Comparison of ENCODE assay signal across 11 mouse cellular contexts in the genomic region with DNA sequence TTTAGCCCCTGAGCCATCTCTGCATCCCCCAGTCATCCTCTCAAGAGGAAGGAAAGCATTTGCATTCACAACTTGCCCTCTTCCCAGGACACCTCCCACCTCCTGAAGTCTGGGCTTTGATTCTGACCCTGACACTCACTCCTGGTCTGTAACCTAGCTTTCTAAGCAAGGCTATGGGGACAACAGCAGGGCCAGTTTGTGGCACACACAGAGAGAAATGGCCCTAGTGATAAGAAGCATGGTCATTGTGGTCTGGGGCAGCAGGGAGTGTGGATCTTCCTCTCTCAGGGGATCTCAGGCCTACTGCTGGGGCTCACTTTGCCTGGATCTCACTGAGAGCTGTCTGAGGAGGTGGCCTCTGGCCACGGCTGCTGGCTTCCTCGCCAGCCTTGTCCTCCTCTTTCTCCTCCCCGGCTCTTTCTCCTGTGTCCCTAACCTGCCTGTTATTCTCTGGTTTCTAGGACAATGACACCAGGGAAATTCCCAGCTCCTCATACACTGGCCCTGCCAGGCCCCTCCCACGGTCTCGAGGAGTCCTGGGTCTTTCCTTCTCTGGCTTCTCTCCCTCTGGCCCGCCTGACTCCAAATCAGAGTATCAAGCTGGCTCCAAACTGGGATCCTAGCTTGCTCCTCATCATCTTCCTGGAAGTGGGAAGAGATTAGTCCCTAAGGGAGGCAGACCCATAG. TPM values are rescaled to one million over a fixed set of nuclear protein-coding genes. Genes with fewer than 3 reads are reported as not detected.
DNase-seq lines count a peak whose midpoint lies in the region; ATAC-seq lines count a peak whose summit lies in the region.
"Had no signal": no experiment of that assay in that cellular context is flagged by ENCODE, and none has a peak within 500 bp of the region (broad histone marks: within the 10 kb centered on the region; RNA-seq: fewer than 3 reads in every experiment).

No protein-coding gene starts in this region.

- no peak overlapping the region for H3K4me2 ChIP-seq in embryonic facial prominence, embryonic 13.5 days
- 0 out of 2 replicates have a peak overlapping the region, but pooled peaks have one; percentile 25 for H3K4me2 ChIP-seq in embryonic facial prominence, embryonic 15.5 days (replicated peaks)
- H3K4me2 ChIP-seq in stomach, embryonic 15.5 days: peak overlapping the region; percentile 41

- H3K9ac ChIP-seq in embryonic facial prominence, embryonic 13.5 days: 0 out of 2 replicates have a peak overlapping the region, but pooled peaks have one; percentile 6
- no peak overlapping the region for H3K9ac ChIP-seq in embryonic facial prominence, embryonic 15.5 days
- no peak overlapping the region for H3K9ac ChIP-seq in stomach, embryonic 15.5 days

- no peaks in the 10 kb centered on the region for H3K27me3 ChIP-seq in embryonic facial prominence, embryonic 13.5 days
- no peaks in the 10 kb centered on the region for H3K27me3 ChIP-seq in embryonic facial prominence, embryonic 10.5 days (replicated peaks; ENCODE audit: low read depth, poor library complexity, severe bottlenecking)
- no peaks in the 10 kb centered on the region for H3K27me3 ChIP-seq in embryonic facial prominence, embryonic 15.5 days
- H3K27me3 ChIP-seq in stomach, embryonic 15.5 days (replicated peaks): no peaks in the 10 kb centered on the region

- 65% methylated on average over 6 of the region's 6 CpGs for WGBS in embryonic facial prominence, embryonic 13.5 days
- WGBS in embryonic facial prominence, embryonic 10.5 days: 69% methylated on average over 6 of the region's 6 CpGs
- WGBS in embryonic facial prominence, embryonic 15.5 days: 69% methylated on average over 6 of the region's 6 CpGs
- 72% methylated on average over 6 of the region's 6 CpGs for WGBS in stomach, embryonic 15.5 days

- no peaks in the 10 kb centered on the region for H3K36me3 ChIP-seq in embryonic facial prominence, embryonic 13.5 days
- no peaks in the 10 kb centered on the region for H3K36me3 ChIP-seq in embryonic facial prominence, embryonic 10.5 days (replicated peaks)
- H3K36me3 ChIP-seq in embryonic facial prominence, embryonic 15.5 days: no peaks in the 10 kb centered on the region
- H3K36me3 ChIP-seq in stomach, embryonic 15.5 days: no peaks in the 10 kb centered on the region

- H3K4me1 ChIP-seq in embryonic facial prominence, embryonic 13.5 days: peaks cover 9% of the 10 kb centered on the region
- peaks cover 17% of the 10 kb centered on the region for H3K4me1 ChIP-seq in embryonic facial prominence, embryonic 10.5 days
- peaks cover 17% of the 10 kb centered on the region for H3K4me1 ChIP-seq in embryonic facial prominence, embryonic 15.5 days
- peaks cover 19% of the 10 kb centered on the region for H3K4me1 ChIP-seq in stomach, embryonic 15.5 days

- no peak for ATAC-seq in embryonic facial prominence, embryonic 13.5 days (ENCODE audit: insufficient number of reproducible peaks, insufficient read depth, low FRiP score, low TSS enrichment, low read depth)
- ATAC-seq in embryonic facial prominence, embryonic 15.5 days (ENCODE audit: insufficient number of reproducible peaks, low FRiP score, low TSS enrichment, low read depth): no peak
- ATAC-seq in stomach, embryonic 15.5 days (ENCODE audit: insufficient read depth, low FRiP score, low read depth): no peak
- no peak for ATAC-seq in inflammation-experienced regulatory T-cells, adult 6 months
- ATAC-seq: forebrain, embryonic 16.5 days had no signal

- H3K9me3 ChIP-seq in embryonic facial prominence, embryonic 13.5 days: no peaks in the 10 kb centered on the region
- H3K9me3 ChIP-seq in embryonic facial prominence, embryonic 10.5 days: no peaks in the 10 kb centered on the region
- H3K9me3 ChIP-seq in embryonic facial prominence, embryonic 15.5 days (replicated peaks): no peaks in the 10 kb centered on the region
- H3K9me3 ChIP-seq in stomach, embryonic 15.5 days: no peaks in the 10 kb centered on the region

- H3K4me3 ChIP-seq in embryonic facial prominence, embryonic 13.5 days: no peak overlapping the region
- H3K4me3 ChIP-seq in embryonic facial prominence, embryonic 10.5 days: no peak overlapping the region
- no peak overlapping the region for H3K4me3 ChIP-seq in embryonic facial prominence, embryonic 15.5 days (replicated peaks)
- no peak overlapping the region for H3K4me3 ChIP-seq in stomach, embryonic 15.5 days (replicated peaks)

- H3K27ac ChIP-seq in embryonic facial prominence, embryonic 13.5 days: no peak overlapping the region
- H3K27ac ChIP-seq in embryonic facial prominence, embryonic 10.5 days (replicated peaks): no peak overlapping the region
- no peak overlapping the region for H3K27ac ChIP-seq in embryonic facial prominence, embryonic 15.5 days (replicated peaks)
- H3K27ac ChIP-seq in stomach, embryonic 15.5 days: peak overlapping the region; percentile 48; the same call in 1 of the 2 replicates

- no peak for DNase-seq in embryonic facial prominence, embryonic 10.5 days (ENCODE audit: low spot score)
- DNase-seq in lung, postnatal 36 days: peak; percentile 26
- no peak for DNase-seq in lung, postnatal 4 days
- no peak for DNase-seq in left cerebral cortex, adult 9 months (ENCODE audit: low spot score in 2 of 2)
- DNase-seq: kidney, postnatal 10 days; lung, adult 2 months had no signal

RNA-seq across cellular contexts. Expression of gene Tnip1, which starts 1.4 kb away (rescaled TPM):
- 19.8 and 20.2 TPM in 2 replicates for polyA plus RNA-seq in embryonic facial prominence, embryonic 13.5 days (2015; fragmentation: Nextera tagmentation; extraction: Ambion mirVana)
- polyA plus RNA-seq in embryonic facial prominence, embryonic 10.5 days (2016; fragmentation: Nextera tagmentation; extraction: Ambion mirVana): 11.7 and 11.9 TPM in 2 replicates
- 23.0 and 24.5 TPM in 2 replicates for polyA plus RNA-seq in embryonic facial prominence, embryonic 15.5 days (2015; fragmentation: Nextera tagmentation; extraction: Ambion mirVana)
- polyA plus RNA-seq in stomach, embryonic 15.5 days (2015; fragmentation: Nextera tagmentation; extraction: Ambion mirVana): 20.0 and 20.5 TPM in 2 replicates
- polyA plus RNA-seq in inflammation-experienced regulatory T-cells, adult 6 months (2017; shearing (Covaris generic)): 100 to 1,000 TPM in 2 of 3 experiments, 10 to 100 TPM in 1; 64.4 to 113 (median 110) TPM

RNA-seq across cellular contexts. Expression of gene Gpx3, which starts 59.1 kb away (rescaled TPM):
- polyA plus RNA-seq in embryonic facial prominence, embryonic 13.5 days (2015; fragmentation: Nextera tagmentation; extraction: Ambion mirVana): 26.0 and 29.0 TPM in 2 replicates
- 72.8 and 90.1 TPM in 2 replicates for polyA plus RNA-seq in embryonic facial prominence, embryonic 10.5 days (2016; fragmentation: Nextera tagmentation; extraction: Ambion mirVana)
- polyA plus RNA-seq in embryonic facial prominence, embryonic 15.5 days (2015; fragmentation: Nextera tagmentation; extraction: Ambion mirVana): 285 and 293 TPM in 2 replicates
- polyA plus RNA-seq in stomach, embryonic 15.5 days (2015; fragmentation: Nextera tagmentation; extraction: Ambion mirVana): 164 and 171 TPM in 2 replicates
- polyA plus RNA-seq in inflammation-experienced regulatory T-cells, adult 6 months (2017; shearing (Covaris generic)): 1 to 10 TPM in 1 of 3 experiments, under 1 TPM in 2; 0.67 to 1.6 (median 0.85) TPM

Comparison
In these comparisons a context has a peak if more than half of its experiments do, and no peak if none do; other contexts are left out.
1. RNA of gene Gpx3, which starts 59.1 kb away (polyA plus RNA-seq): 285 to 293 TPM in embryonic facial prominence, embryonic 15.5 days, 164 to 171 TPM in stomach, embryonic 15.5 days, 72.8 to 90.1 TPM in embryonic facial prominence, embryonic 10.5 days and 26.0 to 29.0 TPM in embryonic facial prominence, embryonic 13.5 days; 0.67 to 1.6 TPM in inflammation-experienced regulatory T-cells, adult 6 months; every median in the first group is over 10 times any median in the second.